Mouse (Mus musculus) urinary bladder, postnatal 14 days (tissue): ENCODE data around the gene Aco2.

ENCODE experiments used
- DNase-seq: peaks from one replicate; pipeline ENCODE4 v3.0.0; 2021; ENCODE audit warnings: low spot score

Aco2 gene

GRCm38 (mm10) chr15:81920546-81921217 lies 48.6 kb downstream of the Aco2 start:
- DNase-seq = no peak

GRCm38 (mm10) chr15:81921255-81921654 lies 49.1 kb downstream of the Aco2 start:
- no peak for DNase-seq

- no peak for DNase-seq
Measured at GRCm38 (mm10) chr15:81924933-81925332, 52.8 kb downstream of the Aco2 start.

GRCm38 (mm10) chr15:81925760-81926445 lies 53.8 kb downstream of the Aco2 start, which contains the start of gene Polr3h:
Polr3h (minus strand) TSS chr15:81926240.
- peak; percentile 95 for DNase-seq

GRCm38 (mm10) chr15:81926446-81926822 lies 54.3 kb downstream of the Aco2 start:
- no peak for DNase-seq

- peak; percentile 33 for DNase-seq
Measured at GRCm38 (mm10) chr15:81927741-81928140, 55.6 kb downstream of the Aco2 start.

GRCm38 (mm10) chr15:81928277-81928676 lies 56.2 kb downstream of the Aco2 start:
- no peak for DNase-seq

GRCm38 (mm10) chr15:81932951-81933470 lies 60.9 kb downstream of the Aco2 start:
- DNase-seq = no peak

GRCm38 (mm10) chr15:81933986-81934385 lies 61.9 kb downstream of the Aco2 start:
- no peak for DNase-seq

- no peak for DNase-seq
Measured at GRCm38 (mm10) chr15:81935869-81936637, 63.9 kb downstream of the Aco2 start.

GRCm38 (mm10) chr15:81936679-81937078 lies 64.6 kb downstream of the Aco2 start, which contains the start of gene Csdc2:
Csdc2 (plus strand) TSS chr15:81936759.
- peak; percentile 60 for DNase-seq

- DNase-seq = peak; percentile 25
Measured at GRCm38 (mm10) chr15:81937098-81937972, 65.2 kb downstream of the Aco2 start.

GRCm38 (mm10) chr15:81938246-81938645 lies 66.1 kb downstream of the Aco2 start:
- peak; percentile 50 for DNase-seq

GRCm38 (mm10) chr15:81939157-81939715 lies 67.1 kb downstream of the Aco2 start:
- DNase-seq = no peak

GRCm38 (mm10) chr15:81939774-81940173 lies 67.7 kb downstream of the Aco2 start:
- DNase-seq = no peak

- DNase-seq = no peak
Measured at GRCm38 (mm10) chr15:81940219-81940618, 68.1 kb downstream of the Aco2 start.

GRCm38 (mm10) chr15:81941010-81941409 lies 68.9 kb downstream of the Aco2 start:
- no peak for DNase-seq

GRCm38 (mm10) chr15:81943176-81943749 lies 71.2 kb downstream of the Aco2 start:
- DNase-seq = no peak

GRCm38 (mm10) chr15:81949076-81949475 lies 77.0 kb downstream of the Aco2 start:
- no peak for DNase-seq

GRCm38 (mm10) chr15:81949476-81950131 lies 77.5 kb downstream of the Aco2 start:
- no peak for DNase-seq
